Mouse (Mus musculus) heart, embryonic 15.5 days (tissue): ENCODE results near the gene Gpr108. TPM values are rescaled to one million over a fixed set of nuclear protein-coding genes. Genes with fewer than 3 reads are reported as not detected.
A peak's percentile ranks its signal among the peaks of the same experiment; 100 is the strongest.

Experiments used
- ATAC-seq: fragments of 200-750 bp; cut with Nextera tagmentation; replicated peaks from 2 replicates; pipeline ENCODE4 v1.8.0; 2017; ENCODE audit warnings: low read depth, moderate TSS enrichment; ENCODE audit not compliant: insufficient number of reproducible peaks, insufficient read depth, low FRiP score
- H3K27ac ChIP-seq: fragments of 300-500 bp; sonication (generic); 2 replicates; pipeline ENCODE4 v1.5.1; 2015; ENCODE audit warnings: mild to moderate bottlenecking, inconsistent platforms
- H3K27me3 ChIP-seq: fragments of 300-500 bp; sonication (generic); 2 replicates; pipeline ENCODE4 v1.6.1; 2015; ENCODE audit warnings: inconsistent platforms
- H3K36me3 ChIP-seq: fragments of 300-500 bp; sonication (generic); 2 replicates; pipeline ENCODE4 v1.6.1; 2015; ENCODE audit warnings: mild to moderate bottlenecking, inconsistent platforms
- H3K4me1 ChIP-seq: fragments of 300-500 bp; sonication (generic); replicated peaks from 2 replicates; pipeline ENCODE4 v1.6.1; 2015; ENCODE audit warnings: inconsistent platforms
- H3K4me2 ChIP-seq: fragments of 300-500 bp; sonication (generic); 2 replicates; pipeline ENCODE4 v1.6.1; 2015; ENCODE audit warnings: inconsistent platforms, mild to moderate bottlenecking, moderate library complexity
- H3K4me3 ChIP-seq: fragments of 300-500 bp; sonication (generic); 2 replicates; pipeline ENCODE4 v1.5.1; 2015; ENCODE audit warnings: mild to moderate bottlenecking, inconsistent platforms
- H3K9ac ChIP-seq: fragments of 300-500 bp; sonication (generic); 2 replicates; pipeline ENCODE4 v1.6.1; 2015; ENCODE audit warnings: mild to moderate bottlenecking, inconsistent platforms
- H3K9me3 ChIP-seq: fragments of 300-500 bp; sonication (generic); replicated peaks from 2 replicates; pipeline ENCODE4 v1.6.1; 2016; ENCODE audit warnings: inconsistent platforms
- WGBS: fragments of 180-500 bp; shearing (Covaris S2); methylation state at CpG from one replicate; pipeline ENCODE4 v1.1.7; 2015; ENCODE audit warnings: mixed read lengths; 5-methylcytosine and 5-hydroxymethylcytosine counted together
- polyA plus RNA-seq: library from polyadenylated mRNA; unstranded; fragments of >200 nt; fragmentation: Nextera tagmentation; extraction: Ambion mirVana; gene quantifications from 2 replicates; pipeline ENCODE4 v1.2.1, GENCODE M21; 2015

Gpr108 gene
- polyA plus RNA-seq: 26.5 and 29.0 TPM in 2 replicates

DNA sequence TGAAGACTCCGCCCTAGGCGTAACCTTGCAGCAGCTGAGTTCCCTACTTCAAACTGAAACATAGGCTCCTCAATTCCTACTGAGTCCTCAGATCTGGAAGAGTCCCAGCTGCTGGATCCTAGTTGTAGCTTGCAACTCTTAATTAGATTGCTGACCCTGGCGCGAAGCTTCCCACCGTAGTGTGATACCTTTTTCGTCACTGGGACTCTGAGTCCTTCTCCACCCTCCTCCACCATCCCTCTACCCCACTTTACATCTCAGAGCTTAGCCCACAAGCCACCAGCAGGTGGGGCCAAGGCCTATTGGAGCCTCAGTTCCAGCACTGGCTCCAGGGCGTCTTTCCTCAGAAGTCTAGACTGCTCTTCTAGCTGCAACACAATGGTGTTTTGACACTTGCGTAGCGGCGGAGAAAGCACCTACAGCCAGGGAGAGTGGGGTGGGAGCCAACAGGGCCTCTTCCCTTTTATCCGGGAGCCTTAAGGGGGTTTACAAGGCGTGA, at the start of gene Gpr108:
Gene Gpr108 (minus strand): TSS at position 246 of the 499 bp plus-strand sequence.
- ATAC-seq: peak; percentile 53
- WGBS: under 1% methylated on average over 12 of the region's 12 CpGs
- H3K36me3 ChIP-seq: no peaks in the 10 kb centered on the region
- peaks cover 31% of the 10 kb centered on the region for H3K4me1 ChIP-seq
- H3K4me2 ChIP-seq: peak within 1 kb of the TSS; percentile 96
- peak within 1 kb of the TSS; percentile 94 for H3K4me3 ChIP-seq
- H3K27ac ChIP-seq: peak within 1 kb of the TSS; percentile 96
- no peaks in the 10 kb centered on the region for H3K9me3 ChIP-seq
- peak within 1 kb of the TSS; percentile 85 for H3K9ac ChIP-seq
- H3K27me3 ChIP-seq: no peaks in the 10 kb centered on the region

DNA sequence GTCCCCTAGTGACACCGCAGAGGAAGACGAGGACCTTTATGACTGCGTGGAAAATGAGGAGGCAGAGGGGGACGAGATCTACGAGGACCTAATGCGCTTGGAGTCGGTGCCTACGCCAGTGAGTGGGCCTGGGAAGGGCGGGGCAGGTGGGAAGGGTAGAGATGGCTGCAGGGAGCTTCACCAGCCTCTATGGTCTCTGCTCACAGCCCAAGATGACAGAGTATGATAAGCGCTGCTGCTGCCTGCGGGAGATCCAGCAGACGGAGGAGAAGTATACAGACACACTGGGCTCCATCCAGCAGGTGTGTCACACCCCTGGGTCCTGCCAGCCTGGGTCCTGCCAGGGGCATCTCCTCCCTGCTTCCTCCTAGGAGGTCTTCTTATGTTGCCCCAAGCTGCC, 48.8 kb upstream of the Gpr108 start:
- H3K36me3 ChIP-seq: no peaks in the 10 kb centered on the region
- no peak overlapping the region for H3K4me3 ChIP-seq
- no peak overlapping the region for H3K27ac ChIP-seq
- 77% methylated on average over 12 of the region's 12 CpGs for WGBS
- no peaks in the 10 kb centered on the region for H3K27me3 ChIP-seq
- no peak for ATAC-seq
- no peak overlapping the region for H3K4me2 ChIP-seq
- H3K9ac ChIP-seq: no peak overlapping the region
- no peaks in the 10 kb centered on the region for H3K4me1 ChIP-seq
- no peaks in the 10 kb centered on the region for H3K9me3 ChIP-seq

DNA sequence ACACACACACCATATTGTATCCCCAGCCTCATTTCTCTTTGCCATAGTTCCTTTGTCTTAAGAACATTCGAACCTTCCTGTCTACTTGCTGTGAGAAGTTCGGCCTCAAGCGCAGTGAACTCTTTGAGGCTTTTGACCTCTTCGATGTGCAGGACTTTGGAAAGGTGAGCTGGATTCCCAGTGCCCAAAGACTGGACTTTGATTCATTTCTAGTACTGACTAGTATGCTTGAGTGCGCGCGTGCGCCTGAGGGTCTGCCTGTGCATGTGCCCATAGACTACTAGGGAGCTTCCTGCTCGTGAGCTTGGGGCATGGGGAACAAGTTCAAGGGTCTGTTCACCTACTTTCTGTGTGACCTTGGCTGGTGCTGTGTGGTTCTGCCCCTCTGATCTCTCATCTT, 47.7 kb upstream of the Gpr108 start:
- H3K9me3 ChIP-seq: no peaks in the 10 kb centered on the region
- H3K36me3 ChIP-seq: no peaks in the 10 kb centered on the region
- no peaks in the 10 kb centered on the region for H3K4me1 ChIP-seq
- no peaks in the 10 kb centered on the region for H3K27me3 ChIP-seq
- H3K4me3 ChIP-seq: no peak overlapping the region
- no peak overlapping the region for H3K27ac ChIP-seq
- H3K4me2 ChIP-seq: no peak overlapping the region
- ATAC-seq: no peak
- H3K9ac ChIP-seq: no peak overlapping the region
- WGBS: 88% methylated on average over 9 of the region's 9 CpGs

DNA sequence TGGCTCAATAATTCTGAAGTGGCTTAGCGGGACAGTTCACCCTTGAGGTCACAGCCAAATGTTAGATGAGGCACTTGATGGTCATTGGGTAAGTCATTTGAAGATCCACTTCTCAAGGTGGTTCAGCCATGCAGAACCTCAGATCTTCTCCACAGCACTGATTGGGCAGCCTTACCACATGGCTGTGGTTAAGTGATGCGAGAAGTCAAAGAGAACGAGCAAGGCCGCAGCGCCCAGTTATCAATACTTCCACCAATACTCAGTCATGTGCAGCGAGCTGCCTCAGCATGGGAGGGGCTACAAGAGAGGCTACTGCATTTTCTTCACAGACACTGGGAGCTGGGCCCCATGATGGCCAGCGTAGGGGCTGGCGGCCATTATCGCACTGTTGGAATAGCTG, 44.7 kb upstream of the Gpr108 start:
- Histone ChIP-seq H3K36me3 (no peaks in the 10 kb centered on the region), H3K4me1 (no peaks in the 10 kb centered on the region), H3K4me2 (no peak overlapping the region), H3K9ac (no peak overlapping the region), H3K9me3 (no peaks in the 10 kb centered on the region), H3K27ac (no peak overlapping the region), H3K27me3 (no peaks in the 10 kb centered on the region), H3K4me3 (no peak overlapping the region)
- WGBS: 90% methylated on average over 9 of the region's 9 CpGs
- ATAC-seq: no peak

DNA sequence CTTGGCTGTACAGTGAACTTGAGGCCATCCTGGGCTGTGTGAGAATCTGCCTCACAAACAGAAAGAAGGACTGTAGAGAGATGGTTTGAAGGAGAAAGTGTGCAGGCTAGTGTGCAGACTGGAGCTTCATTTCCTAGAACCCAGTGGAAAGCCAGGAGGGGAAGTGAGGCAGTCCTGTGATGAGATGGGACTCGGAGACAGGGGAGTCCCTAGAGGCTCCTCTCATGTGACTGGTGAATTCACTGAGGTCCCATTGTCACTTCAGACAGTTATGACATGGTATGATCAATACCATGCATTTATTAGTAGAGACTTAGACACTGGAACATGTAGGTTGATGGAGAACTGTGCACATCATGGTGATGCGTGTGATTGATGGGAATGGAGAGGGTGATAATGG, 44.1 kb upstream of the Gpr108 start:
- no peaks in the 10 kb centered on the region for H3K27me3 ChIP-seq
- no peak overlapping the region for H3K9ac ChIP-seq
- no peak for ATAC-seq
- H3K4me3 ChIP-seq: no peak overlapping the region
- H3K4me1 ChIP-seq: no peaks in the 10 kb centered on the region
- H3K4me2 ChIP-seq: no peak overlapping the region
- no peaks in the 10 kb centered on the region for H3K9me3 ChIP-seq
- WGBS: 78% methylated on average over 2 of the region's 2 CpGs
- no peak overlapping the region for H3K27ac ChIP-seq
- no peaks in the 10 kb centered on the region for H3K36me3 ChIP-seq

DNA sequence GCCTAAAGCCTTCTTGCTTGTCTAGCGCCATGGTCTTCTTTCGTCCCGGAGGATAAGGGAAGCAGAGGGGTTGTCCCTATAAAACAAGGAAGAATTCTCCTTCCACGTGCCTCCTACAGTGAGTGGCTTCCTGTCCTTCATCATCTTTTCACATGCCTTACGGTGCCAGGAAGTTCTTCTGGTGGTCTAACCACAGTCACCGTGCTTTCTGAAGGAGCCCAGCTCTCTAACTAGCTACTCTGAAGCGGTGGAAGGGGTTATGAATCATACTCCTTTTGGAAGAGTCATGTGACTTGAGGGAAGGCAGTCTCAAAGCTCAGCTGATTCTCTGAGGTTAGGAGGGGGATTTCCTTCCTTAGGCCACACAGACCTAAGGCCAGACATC, 42.4 kb upstream of the Gpr108 start:
- Histone ChIP-seq H3K9ac (no peak overlapping the region), H3K4me2 (no peak overlapping the region), H3K27me3 (no peaks in the 10 kb centered on the region), H3K27ac (no peak overlapping the region; the same call in 1 of the 2 replicates), H3K9me3 (no peaks in the 10 kb centered on the region), H3K36me3 (no peaks in the 10 kb centered on the region), H3K4me1 (no peaks in the 10 kb centered on the region), H3K4me3 (no peak overlapping the region)
- no peak for ATAC-seq
- WGBS: 60% methylated on average over 7 of the region's 7 CpGs

DNA sequence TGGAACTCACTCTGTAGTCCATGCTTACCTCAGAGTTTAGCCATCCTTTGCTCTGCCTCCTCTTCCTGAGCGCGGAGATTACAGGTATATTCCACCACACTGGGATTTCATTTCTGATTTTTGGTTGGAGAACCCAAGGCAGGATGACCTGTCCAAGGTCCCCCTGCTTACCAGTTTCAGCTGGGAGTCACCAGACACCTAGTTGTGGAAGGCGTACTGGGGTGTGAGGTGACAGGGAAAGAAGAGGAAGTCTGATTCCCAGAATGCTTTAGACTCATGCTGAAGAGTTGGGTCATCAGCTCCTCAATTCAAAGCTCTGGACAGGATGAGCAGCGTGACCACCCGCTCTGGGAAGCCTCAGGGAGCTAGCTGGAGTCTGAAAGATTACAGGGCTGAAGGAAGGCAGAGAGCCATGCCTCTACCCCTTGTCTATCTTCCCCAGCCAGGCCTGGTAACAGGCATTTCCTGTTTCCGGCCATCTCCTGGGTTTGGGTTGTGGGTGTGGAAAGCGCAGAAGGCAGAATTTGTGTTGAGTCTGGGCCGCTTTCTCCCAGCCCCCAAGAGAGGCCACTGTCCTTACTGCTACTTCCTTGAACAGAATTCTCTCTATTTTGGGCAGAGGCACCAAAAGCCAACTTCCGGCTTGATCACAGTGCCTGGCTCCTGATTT, 41.9 kb upstream of the Gpr108 start:
- Histone ChIP-seq H3K27me3 (no peaks in the 10 kb centered on the region), H3K27ac (peak overlapping the region; percentile 47; the same call in 1 of the 2 replicates), H3K36me3 (no peaks in the 10 kb centered on the region), H3K4me2 (no peak overlapping the region), H3K4me3 (no peak overlapping the region), H3K9me3 (no peaks in the 10 kb centered on the region), H3K9ac (no peak overlapping the region), H3K4me1 (no peaks in the 10 kb centered on the region)
- ATAC-seq: peak; percentile 57; the same call in 1 of the 2 replicates
- 64% methylated on average over 9 of the region's 9 CpGs for WGBS

DNA sequence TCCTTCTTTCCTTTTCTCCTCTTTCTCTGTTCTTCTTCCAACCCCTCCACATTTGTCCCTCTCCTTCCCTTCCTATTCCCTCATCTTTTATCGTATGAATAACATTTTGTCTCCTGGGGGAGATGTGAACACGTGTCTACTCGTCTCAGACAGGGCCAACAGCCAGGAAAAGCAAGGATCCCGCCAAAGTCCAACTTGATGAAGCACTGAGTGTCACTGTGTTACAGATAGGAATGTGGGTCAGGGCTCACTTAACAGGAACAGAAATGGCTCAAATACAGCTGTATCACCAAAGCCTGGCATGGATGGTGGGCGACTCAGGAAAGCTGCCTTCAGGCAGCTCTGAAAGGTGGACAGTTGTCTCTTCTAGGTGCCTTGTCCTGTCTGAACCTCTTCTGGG, 41.0 kb upstream of the Gpr108 start:
- Histone ChIP-seq H3K9ac (no peak overlapping the region), H3K27me3 (no peaks in the 10 kb centered on the region), H3K4me3 (no peak overlapping the region), H3K4me1 (no peaks in the 10 kb centered on the region), H3K4me2 (no peak overlapping the region), H3K36me3 (no peaks in the 10 kb centered on the region), H3K27ac (no peak overlapping the region), H3K9me3 (no peaks in the 10 kb centered on the region)
- 67% methylated on average over 5 of the region's 5 CpGs for WGBS
- no peak for ATAC-seq

DNA sequence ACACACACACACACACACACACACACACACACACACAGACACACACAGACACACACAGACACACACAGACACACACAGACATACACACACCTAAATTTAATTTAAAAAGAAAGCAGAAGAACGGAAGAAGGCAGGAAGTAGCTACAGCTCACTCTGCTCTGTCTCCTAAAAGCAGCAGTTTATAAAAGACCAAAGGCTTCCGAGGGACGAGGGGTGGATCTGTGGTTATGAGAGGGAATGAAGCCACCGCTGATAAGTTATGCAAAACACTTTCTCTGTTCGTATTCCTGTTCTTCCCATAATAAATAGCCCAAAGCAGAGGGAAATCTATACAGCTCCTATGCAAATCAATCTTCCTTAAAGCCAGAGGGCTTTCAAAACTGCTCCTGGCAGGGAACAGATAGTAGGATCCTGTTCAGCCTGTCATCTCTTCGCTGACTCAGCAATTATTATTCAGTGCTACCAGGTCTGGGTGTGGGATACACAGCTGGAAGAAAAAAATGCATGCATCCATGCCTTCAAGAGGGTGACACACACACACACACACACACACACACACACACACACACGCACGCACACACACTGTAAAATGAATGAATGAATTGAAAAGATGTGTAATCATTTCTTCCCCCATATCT, 38.6 kb upstream of the Gpr108 start:
- H3K4me3 ChIP-seq: no peak overlapping the region
- 55% methylated on average over 8 of the region's 8 CpGs for WGBS
- no peak overlapping the region for H3K4me2 ChIP-seq
- H3K36me3 ChIP-seq: no peaks in the 10 kb centered on the region
- no peak for ATAC-seq
- H3K9me3 ChIP-seq: no peaks in the 10 kb centered on the region
- H3K27me3 ChIP-seq: no peaks in the 10 kb centered on the region
- no peaks in the 10 kb centered on the region for H3K4me1 ChIP-seq
- no peak overlapping the region for H3K9ac ChIP-seq
- no peak overlapping the region for H3K27ac ChIP-seq

DNA sequence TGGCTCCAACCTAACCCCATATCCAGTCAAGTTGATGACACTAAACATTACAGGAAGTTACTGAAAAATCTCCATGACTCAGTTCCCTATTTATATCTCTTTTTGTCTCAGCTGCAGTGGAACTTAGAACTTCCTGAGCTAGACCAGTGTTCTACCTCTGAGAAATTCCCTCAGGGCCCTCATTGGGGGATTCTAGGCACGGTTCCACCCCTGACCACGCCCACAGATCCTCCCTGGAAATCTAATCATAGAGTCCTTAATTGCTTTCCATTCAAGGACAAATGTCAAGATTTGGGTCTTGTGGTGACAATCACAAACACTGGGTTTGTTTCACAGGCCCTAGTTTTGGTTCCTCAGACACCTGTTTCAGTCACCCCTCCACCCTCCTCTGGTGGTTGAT, 36.8 kb upstream of the Gpr108 start:
- Histone ChIP-seq H3K4me2 (no peak overlapping the region), H3K9ac (no peak overlapping the region), H3K27me3 (peaks cover 4% of the 10 kb centered on the region; the same call in 1 of the 2 replicates), H3K4me3 (no peak overlapping the region), H3K36me3 (no peaks in the 10 kb centered on the region), H3K9me3 (no peaks in the 10 kb centered on the region), H3K4me1 (no peaks in the 10 kb centered on the region), H3K27ac (no peak overlapping the region)
- no peak for ATAC-seq
- WGBS: 54% methylated on average over 2 of the region's 2 CpGs

DNA sequence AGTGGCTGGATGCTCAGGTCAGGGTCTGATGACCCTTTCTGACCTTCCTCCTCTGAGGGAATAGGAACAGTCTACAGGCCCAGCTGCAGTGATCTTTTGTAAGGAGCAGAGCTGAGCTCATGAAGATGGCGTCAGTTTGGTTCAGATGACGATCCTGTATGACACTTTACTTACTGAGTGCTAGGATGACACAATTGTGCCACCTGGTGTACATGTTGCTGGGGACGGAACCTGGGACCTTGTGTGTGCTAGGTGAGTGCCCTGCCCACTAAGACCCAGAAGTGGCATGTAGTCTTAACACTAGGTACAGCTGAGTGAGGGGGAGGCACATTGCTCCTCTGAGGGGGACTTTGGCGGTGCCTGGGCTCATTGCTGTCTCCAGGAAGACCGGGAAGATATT, 35.7 kb upstream of the Gpr108 start:
- H3K9me3 ChIP-seq: no peaks in the 10 kb centered on the region

DNA sequence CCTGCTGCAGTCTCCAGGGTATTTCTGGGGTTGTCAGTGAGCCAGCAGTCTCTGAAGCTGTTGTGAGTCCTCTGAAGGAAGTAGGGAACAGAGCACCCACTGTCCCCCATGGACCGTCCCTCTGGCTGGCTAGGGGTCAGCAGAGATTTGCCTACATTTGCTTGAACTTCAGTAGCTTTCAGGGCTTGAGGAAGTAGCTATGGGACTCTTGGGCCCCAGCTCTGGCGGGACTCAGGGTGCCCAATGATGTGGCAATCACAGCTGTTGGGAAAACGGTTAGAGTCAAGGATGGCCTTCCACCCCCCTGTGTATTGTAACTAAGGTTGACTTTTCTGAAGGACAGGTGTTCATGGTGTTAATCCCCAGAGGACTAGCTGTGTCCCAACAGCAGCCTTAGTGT, 32.2 kb upstream of the Gpr108 start:
- H3K4me1 ChIP-seq: peaks cover 9% of the 10 kb centered on the region
- no peak overlapping the region for H3K9ac ChIP-seq
- no peaks in the 10 kb centered on the region for H3K9me3 ChIP-seq
- peak overlapping the region; percentile 6; the same call in 1 of the 2 replicates for H3K4me2 ChIP-seq
- no peaks in the 10 kb centered on the region for H3K36me3 ChIP-seq
- ATAC-seq: no peak
- peak overlapping the region; percentile 31; the same call in 1 of the 2 replicates for H3K4me3 ChIP-seq
- H3K27me3 ChIP-seq: peaks cover 17% of the 10 kb centered on the region
- 57% methylated on average over 3 of the region's 3 CpGs for WGBS
- no peak overlapping the region for H3K27ac ChIP-seq

More for the DNA sequence above, 35.7 kb upstream of the Gpr108 start:
- Histone ChIP-seq H3K4me2 (no peak overlapping the region), H3K27ac (no peak overlapping the region), H3K9ac (no peak overlapping the region), H3K36me3 (no peaks in the 10 kb centered on the region), H3K27me3 (peaks cover 16% of the 10 kb centered on the region), H3K4me1 (no peaks in the 10 kb centered on the region), H3K4me3 (no peak overlapping the region)
- no peak for ATAC-seq
- 63% methylated on average over 5 of the region's 5 CpGs for WGBS
